Mouse (Mus musculus) cerebellum, postnatal 14 days (tissue): ENCODE measurements around the gene Mmp7.

Experiments
- DNase-seq, 2 experiments: peaks; one replicate each; pipeline ENCODE4 v3.0.0; 2021; ENCODE audit warnings: mixed read lengths in 2 of 2

Gene Mmp7

DNA sequence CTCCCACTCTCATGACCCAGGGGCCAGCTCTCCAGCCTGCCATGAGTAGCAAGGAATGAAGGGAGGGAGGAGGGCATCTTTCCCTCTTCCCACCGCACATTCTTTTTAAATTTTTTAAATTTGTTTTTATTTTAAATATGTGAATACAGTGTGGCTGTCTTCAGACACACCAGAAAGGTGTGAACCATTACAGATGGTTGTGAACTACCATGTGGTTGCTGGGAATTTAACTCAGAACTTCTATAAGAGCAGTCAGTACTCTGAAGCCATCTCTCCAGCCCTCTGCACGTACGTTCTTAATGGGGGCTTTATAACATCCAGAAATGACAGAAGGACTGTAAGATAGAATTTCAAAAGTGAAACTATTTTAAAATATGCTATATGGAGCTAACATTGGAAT, 57.0 kb downstream of the Mmp7 start:
- DNase-seq: no peak
